Mouse (Mus musculus) bone marrow, adult 2 months (tissue): ENCODE measurements around the gene Ikzf1. TPM values are rescaled to one million over a fixed set of nuclear protein-coding genes. Genes with fewer than 3 reads are reported as not detected.

Source experiments
- H3K27ac ChIP-seq: fragments of 200-500 bp; 2 replicates; pipeline ENCODE4 v1.5.1; 2012; ENCODE audit warnings: low read depth, mild to moderate bottlenecking, control low read depth, inconsistent platforms, low read length; ENCODE audit not compliant: control insufficient read depth, poor library complexity, insufficient read depth
- H3K4me1 ChIP-seq: fragments of 200-500 bp; 2 replicates; pipeline ENCODE4 v1.6.1; 2011; ENCODE audit warnings: low read length; ENCODE audit not compliant: control insufficient read depth, insufficient read depth
- H3K4me3 ChIP-seq: fragments of 200-500 bp; replicated peaks from 2 replicates; pipeline ENCODE3; 2011; ENCODE audit warnings: mild to moderate bottlenecking, low read depth, low read length, control low read depth; ENCODE audit not compliant: control insufficient read depth
- CTCF ChIP-seq: fragments of 200-500 bp; IDR thresholded peaks from 2 replicates; pipeline ENCODE4 v1.5.1; 2011; ENCODE audit warnings: low read length, control low read depth; ENCODE audit not compliant: control insufficient read depth, insufficient read depth
- POLR2A ChIP-seq: fragments of 200-500 bp; IDR thresholded peaks from 2 replicates; pipeline ENCODE4 v1.6.1; 2011; ENCODE audit warnings: low read depth, mild to moderate bottlenecking, control low read depth, low read length, borderline replicate concordance; ENCODE audit not compliant: control insufficient read depth
- WGBS: fragments of 180-500 bp; shearing (Covaris S2); methylation state at CpG from one replicate; pipeline ENCODE4 v1.1.7; 2018; 5-methylcytosine and 5-hydroxymethylcytosine counted together
- polyA plus RNA-seq: library from polyadenylated mRNA; stranded (reverse); fragments of >200 nt; gene quantifications from 2 replicates; pipeline ENCODE4 v1.2.4, GENCODE M21; 2011; ENCODE audit warnings: low replicate concordance; ENCODE audit not compliant: missing spikeins, insufficient read depth, insufficient read length

Ikzf1 gene
- polyA plus RNA-seq, 1 experiment, result 38.1 TPM

DNA sequence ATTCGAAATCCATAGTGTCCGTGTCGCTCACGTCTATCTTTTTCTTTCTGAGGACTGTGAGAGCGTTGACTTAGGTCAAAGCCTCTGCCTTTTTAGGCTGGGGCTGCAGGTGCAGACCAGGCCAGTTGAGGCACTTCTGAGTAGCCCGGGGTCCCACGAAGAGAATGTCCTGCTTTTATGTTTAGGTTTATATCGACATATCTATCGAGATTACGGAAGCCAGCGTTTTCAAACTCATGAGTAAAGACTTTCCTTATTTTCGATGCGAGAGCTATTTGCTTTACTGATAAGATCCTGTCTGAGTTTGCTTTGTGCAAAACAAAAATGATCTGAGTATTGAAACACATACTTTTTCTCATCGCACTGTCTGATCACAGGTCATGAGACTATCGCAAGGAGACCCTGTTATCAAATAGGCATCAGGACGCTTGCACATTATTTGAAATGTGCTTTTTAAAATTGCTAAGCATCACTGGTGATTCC is 1.8 kb downstream of the Ikzf1 start:
- under 1% methylated on average over 16 of the region's 16 CpGs for whole genome bisulfite sequencing
- Histone ChIP-seq H3K27ac (peak overlapping the region; percentile 99), H3K4me1 (peaks cover 9% of the 10 kb centered on the region; the same call in 1 of the 2 replicates), H3K4me3 (peak overlapping the region; percentile 99)
- TF ChIP-seq CTCF, result no peak
- no peak for TF ChIP-seq POLR2A

DNA sequence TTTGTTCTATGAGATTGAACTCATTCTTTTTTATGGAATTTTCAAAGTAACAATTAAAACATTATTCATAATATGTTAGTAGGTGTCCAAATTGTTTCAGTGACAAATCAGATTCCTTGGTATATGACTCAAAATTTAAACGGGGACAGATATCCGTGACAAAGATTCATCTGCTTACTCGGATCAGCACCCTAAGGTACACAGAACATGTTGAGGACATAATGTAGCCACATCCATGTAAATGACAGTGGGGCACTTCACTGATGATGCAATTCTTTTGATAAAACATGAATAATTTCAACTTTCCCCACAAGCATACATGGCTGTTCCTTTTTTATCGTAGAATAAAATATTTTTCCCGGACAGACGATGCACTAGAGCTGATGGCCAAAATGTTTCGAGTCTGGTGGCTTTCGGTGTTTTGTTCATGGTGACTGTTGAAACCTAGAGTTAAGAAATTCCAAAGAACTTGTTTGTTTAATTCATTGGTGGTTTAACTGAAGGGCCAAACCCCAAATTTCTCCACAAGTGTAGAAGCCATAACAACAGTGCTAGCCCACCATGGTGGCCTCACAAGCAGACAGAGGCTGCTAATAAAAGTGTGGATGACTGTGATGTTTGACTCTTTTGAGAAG is 2.9 kb downstream of the Ikzf1 start:
- Histone ChIP-seq H3K4me3 (peak overlapping the region; percentile 73), H3K4me1 (peaks cover 13% of the 10 kb centered on the region), H3K27ac (peak overlapping the region; percentile 7; the same call in 1 of the 2 replicates)
- TF ChIP-seq POLR2A, result no peak
- TF ChIP-seq CTCF, result no peak
- 3% methylated on average over 8 of the region's 8 CpGs for WGBS

DNA sequence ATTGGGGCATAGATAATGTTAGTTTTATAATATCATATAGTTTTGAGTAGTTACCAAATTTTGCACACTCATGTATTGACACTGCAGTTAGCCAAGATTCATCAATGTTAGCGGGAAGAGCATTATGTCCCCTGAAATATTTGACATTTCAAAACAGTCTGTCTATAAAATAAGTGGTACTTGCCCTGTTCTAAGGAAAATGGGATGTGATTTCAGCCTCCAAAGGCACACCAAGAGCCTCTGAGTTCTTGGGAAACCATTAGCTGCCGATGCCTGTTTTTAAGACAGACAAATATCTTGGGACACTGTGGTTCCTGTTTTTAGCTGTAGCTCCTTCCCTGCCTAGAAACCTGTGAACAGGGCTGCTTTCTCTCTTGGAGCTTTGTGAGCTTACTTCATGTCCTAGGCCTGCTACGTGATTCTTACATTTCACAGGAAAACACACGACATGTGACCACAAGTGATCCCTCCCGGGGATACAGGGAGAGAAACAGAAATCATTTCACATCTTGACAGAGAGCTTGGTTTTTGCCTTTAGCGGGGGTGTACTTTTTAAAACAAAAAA is 4.0 kb downstream of the Ikzf1 start:
- WGBS, result 2% methylated on average over 6 of the region's 6 CpGs
- peaks cover 14% of the 10 kb centered on the region for H3K4me1 ChIP-seq
- peak overlapping the region; percentile 10 for H3K4me3 ChIP-seq
- peak overlapping the region; percentile 30; the same call in 1 of the 2 replicates for H3K27ac ChIP-seq
- TF ChIP-seq POLR2A (no peak), CTCF (no peak)

DNA sequence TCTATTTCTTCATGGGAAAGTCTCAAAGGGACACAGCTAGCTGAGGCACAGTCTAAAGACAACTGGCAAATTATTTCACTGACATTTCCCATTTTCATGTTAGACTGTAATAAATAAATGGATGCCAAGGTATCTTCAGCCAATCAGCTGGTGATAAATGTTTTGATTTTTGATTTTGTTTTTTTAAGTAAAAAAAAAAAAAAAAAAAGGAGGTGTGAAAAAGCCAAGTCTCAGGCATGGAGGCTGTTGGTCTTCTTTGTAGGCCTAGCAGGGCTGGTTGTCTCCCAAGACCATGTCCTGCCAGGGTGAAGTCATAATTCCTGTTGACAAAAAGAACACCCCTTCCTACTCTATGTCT is 4.9 kb downstream of the Ikzf1 start:
- TF ChIP-seq CTCF, result no peak
- no peak for TF ChIP-seq POLR2A
- H3K4me3 ChIP-seq, result peak overlapping the region; percentile 53
- peaks cover 12% of the 10 kb centered on the region for H3K4me1 ChIP-seq
- H3K27ac ChIP-seq, result peak overlapping the region; percentile 93; the same call in 1 of the 2 replicates

DNA sequence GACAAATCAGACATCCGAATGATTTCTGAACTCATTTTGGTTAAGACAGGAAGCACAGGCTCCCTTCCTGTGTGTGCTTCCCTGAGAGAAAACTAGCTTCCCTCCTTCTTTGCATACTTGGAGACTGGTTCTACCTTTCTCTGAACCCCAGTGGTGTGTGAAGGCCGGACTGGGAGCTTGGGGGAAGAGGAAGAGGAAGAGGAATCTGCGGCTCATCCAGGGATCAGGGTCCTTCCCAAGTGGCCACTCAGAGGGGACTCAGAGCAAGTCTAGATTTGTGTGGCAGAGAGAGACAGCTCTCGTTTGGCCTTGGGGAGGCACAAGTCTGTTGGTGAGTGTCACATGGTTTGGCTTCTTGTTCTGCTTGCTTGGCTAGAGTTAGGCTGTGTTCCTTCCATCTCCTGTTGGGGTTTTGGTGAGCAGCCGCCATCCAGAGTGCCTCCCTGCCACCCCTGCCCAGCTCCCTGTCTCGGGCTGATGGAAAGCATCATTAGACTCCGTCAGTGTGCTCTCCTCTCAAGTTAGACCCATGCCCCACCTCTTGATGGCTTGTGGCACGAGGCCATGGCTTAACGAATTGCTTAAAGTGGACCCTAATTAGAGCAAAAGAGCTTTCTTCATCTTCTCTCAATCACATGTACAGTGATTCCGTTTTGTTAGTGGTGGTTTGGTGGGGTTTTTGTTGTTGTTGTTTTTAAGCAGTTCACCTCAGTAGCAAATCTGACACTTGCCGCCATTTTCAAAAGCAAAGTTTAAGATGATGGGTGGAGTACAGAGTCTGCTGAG is 5.4 kb downstream of the Ikzf1 start:
- peak; percentile 41; the same call in 1 of the 2 replicates for TF ChIP-seq POLR2A
- TF ChIP-seq CTCF, result no peak
- 4% methylated on average over 11 of the region's 11 CpGs for WGBS
- Histone ChIP-seq H3K4me1 (peaks cover 11% of the 10 kb centered on the region), H3K4me3 (peak overlapping the region; percentile 53), H3K27ac (peak overlapping the region; percentile 93)

DNA sequence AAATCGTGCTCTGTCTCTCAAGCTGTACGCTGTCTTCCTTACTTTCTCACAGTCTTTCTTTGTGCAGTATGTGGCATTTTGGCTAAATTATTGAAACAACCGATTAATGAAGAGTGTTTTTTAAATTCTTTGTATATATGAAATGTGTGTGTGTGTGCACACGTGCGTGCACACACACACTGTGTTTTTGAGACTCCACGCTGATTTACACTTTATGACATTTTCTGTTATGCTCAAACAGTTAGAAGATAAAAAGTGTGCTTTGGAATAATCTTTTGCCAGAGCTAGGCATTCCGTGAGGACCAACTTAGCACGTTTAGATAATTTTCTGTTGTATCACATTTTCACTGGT is 6.0 kb downstream of the Ikzf1 start:
- WGBS, result 29% methylated on average over 8 of the region's 8 CpGs
- H3K4me1 ChIP-seq, result peaks cover 13% of the 10 kb centered on the region

DNA sequence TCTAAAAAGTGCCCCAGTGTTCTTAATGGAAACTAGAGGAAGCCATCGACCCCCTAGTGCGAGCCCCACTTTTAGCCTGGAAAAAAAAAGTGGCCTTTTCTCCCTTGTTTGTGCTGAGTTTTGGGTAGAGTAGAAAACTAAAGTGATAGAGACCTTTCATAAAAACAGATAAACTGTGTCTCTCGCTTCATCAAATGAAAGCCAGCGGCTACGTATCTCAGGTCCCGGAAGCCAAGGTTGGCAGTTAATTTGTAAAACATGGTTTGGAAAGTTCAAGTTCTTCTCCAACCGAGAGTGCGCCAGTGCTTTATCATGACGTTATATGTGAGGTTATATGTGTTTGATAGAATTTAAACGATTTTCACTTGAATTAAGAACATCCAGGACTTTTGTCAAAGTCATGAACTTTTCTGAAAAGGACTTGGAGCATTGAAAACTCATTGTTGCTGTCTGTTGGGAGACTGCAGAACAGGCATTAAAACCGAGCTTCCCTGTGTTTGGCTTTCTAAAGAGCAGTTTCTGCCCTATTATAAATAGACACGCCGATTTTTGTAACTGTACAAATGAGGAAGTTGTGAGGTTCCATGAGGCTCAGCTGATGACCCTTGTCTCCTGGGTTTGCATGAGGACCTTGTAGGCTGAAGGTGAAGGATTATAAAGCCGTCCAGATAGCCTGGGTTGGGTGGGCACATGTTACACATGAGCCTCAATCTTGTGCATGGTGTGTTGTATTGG is 6.7 kb downstream of the Ikzf1 start:
- peaks cover 16% of the 10 kb centered on the region for H3K4me1 ChIP-seq
- H3K27ac ChIP-seq, result peak overlapping the region; percentile 69; the same call in 1 of the 2 replicates
- peak overlapping the region; percentile 29 for H3K4me3 ChIP-seq
- TF ChIP-seq CTCF (no peak), POLR2A (no peak)
- 2% methylated on average over 14 of the region's 14 CpGs for WGBS

More for the DNA sequence above, 6.0 kb downstream of the Ikzf1 start:
- Histone ChIP-seq H3K27ac (no peak overlapping the region), H3K4me3 (no peak overlapping the region)
- no peak for TF ChIP-seq POLR2A
- no peak for TF ChIP-seq CTCF
